Mouse (Mus musculus): ENCODE measurements around the gene Fscn1. TPM values are rescaled to one million over a fixed set of nuclear protein-coding genes. Genes with fewer than 3 reads are reported as not detected.
A peak's percentile ranks its signal among the peaks of the same experiment; 100 is the strongest.

Fscn1 gene
- polyA plus RNA-seq, 1 experiment, result 28.5 TPM

DNA sequence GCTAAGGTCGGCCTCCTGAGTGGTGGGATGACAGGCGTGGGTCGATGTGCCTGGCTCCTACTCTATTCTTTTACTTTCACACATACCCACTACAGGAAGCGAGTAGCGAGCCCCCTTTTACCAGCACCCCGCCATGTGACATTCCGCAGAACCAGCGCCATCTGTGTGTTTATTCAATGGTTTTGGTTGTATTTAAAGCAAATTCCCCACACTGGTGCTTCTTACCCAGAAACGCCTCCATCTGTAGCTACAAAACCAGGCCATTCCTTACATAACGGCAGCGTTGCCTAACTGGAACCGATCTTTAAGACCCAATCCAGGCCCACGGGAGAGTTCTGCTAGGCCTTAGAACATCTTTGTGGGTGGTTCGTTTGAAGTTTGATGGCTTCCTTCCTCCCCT, 8.3 kb downstream of the Fscn1 start:
- WGBS, result 84% methylated on average over 14 of the region's 14 CpGs
- no peaks in the 10 kb centered on the region for H3K36me3 ChIP-seq (ENCODE audit: control insufficient read depth, insufficient read depth, low read length)
- no peak overlapping the region for H3K27ac ChIP-seq (ENCODE audit: insufficient read depth, low read depth, low read length)
- no peaks in the 10 kb centered on the region for H3K4me1 ChIP-seq (ENCODE audit: control insufficient read depth, insufficient read depth, low read length)
- H3K4me3 ChIP-seq (ENCODE audit: insufficient read depth, low read depth, low read length), result no peak overlapping the region
- H3K27me3 ChIP-seq (replicated peaks; ENCODE audit: control insufficient read depth, insufficient read depth, low read length), result no peaks in the 10 kb centered on the region
- no peak for DNase-seq
- TF ChIP-seq CTCF (conservative IDR thresholded peaks at IDR 0.05; ENCODE audit: insufficient read depth, insufficient read length, low read depth, low read length), result no peak
- no peak for TF ChIP-seq POLR2A (IDR thresholded peaks at IDR 0.05; ENCODE audit: low read depth, low read length)

DNA sequence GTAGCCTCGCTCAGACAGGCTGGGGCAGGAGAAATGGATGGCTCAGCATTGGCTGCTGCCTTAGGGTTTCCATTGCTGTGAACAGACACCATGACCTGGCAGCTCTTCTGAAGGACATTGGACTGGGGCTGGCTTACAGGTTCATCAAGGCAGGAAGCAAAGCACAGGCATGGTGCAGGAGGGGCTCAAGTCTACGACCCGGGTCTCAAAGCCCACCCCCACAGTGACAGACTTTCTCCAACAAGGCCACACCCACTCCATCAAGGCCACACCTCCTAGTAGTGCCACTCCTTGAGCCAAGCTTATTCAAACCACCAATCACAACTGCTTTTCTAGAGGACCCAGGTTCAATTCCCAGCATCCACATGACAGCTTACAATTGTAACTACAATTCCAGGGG, 13.8 kb downstream of the Fscn1 start:
- TF ChIP-seq POLR2A (IDR thresholded peaks at IDR 0.05; ENCODE audit: low read depth, low read length) (no peak), CTCF (conservative IDR thresholded peaks at IDR 0.05; ENCODE audit: insufficient read depth, insufficient read length, low read depth, low read length) (no peak)
- no peak overlapping the region for H3K4me3 ChIP-seq (ENCODE audit: insufficient read depth, low read depth, low read length)
- 52% methylated on average over 3 of the region's 3 CpGs for WGBS

DNA sequence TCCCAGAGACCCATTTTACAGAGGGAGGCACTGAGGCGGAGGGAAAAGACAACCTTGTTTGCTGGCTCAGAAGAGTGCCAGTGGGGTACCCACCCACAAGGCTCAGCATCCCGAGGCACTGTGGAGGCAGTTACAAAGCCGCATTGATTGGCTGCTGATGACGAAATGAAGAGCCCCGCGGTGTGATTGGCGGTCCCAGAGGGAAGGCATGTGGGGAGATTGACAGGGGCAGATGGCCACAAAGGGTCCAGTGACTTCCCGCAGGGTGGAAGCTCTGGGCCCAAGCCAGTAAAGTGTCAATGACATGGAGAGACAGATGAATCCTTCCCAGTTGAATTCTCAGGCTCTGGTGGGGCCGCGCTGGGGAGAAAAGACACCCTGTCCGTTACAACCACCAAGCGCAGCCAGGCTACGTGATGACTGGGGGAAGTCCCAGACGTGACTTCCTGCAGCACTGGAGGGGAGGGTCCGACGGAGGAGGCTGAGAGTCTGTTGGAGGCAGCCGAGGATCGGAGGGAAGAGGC, 14.5 kb downstream of the Fscn1 start:
- H3K4me3 ChIP-seq (ENCODE audit: insufficient read depth, low read depth, low read length), result no peak overlapping the region
- TF ChIP-seq CTCF (conservative IDR thresholded peaks at IDR 0.05; ENCODE audit: insufficient read depth, insufficient read length, low read depth, low read length) (no peak), POLR2A (IDR thresholded peaks at IDR 0.05; ENCODE audit: low read depth, low read length) (no peak)
- no peaks in the 10 kb centered on the region for H3K4me1 ChIP-seq (ENCODE audit: control insufficient read depth, insufficient read depth, low read length)
- WGBS, result 18% methylated on average over 18 of the region's 18 CpGs
- H3K27me3 ChIP-seq (replicated peaks; ENCODE audit: control insufficient read depth, insufficient read depth, low read length), result no peaks in the 10 kb centered on the region
- DNase-seq, result no peak
- no peak overlapping the region for H3K27ac ChIP-seq (ENCODE audit: insufficient read depth, low read depth, low read length)
- no peaks in the 10 kb centered on the region for H3K36me3 ChIP-seq (ENCODE audit: control insufficient read depth, insufficient read depth, low read length)

More for the DNA sequence above, 13.8 kb downstream of the Fscn1 start:
- Histone ChIP-seq H3K36me3 (ENCODE audit: control insufficient read depth, insufficient read depth, low read length) (no peaks in the 10 kb centered on the region), H3K27ac (ENCODE audit: insufficient read depth, low read depth, low read length) (no peak overlapping the region), H3K27me3 (replicated peaks; ENCODE audit: control insufficient read depth, insufficient read depth, low read length) (no peaks in the 10 kb centered on the region), H3K4me1 (ENCODE audit: control insufficient read depth, insufficient read depth, low read length) (no peaks in the 10 kb centered on the region)
- no peak for DNase-seq

DNA sequence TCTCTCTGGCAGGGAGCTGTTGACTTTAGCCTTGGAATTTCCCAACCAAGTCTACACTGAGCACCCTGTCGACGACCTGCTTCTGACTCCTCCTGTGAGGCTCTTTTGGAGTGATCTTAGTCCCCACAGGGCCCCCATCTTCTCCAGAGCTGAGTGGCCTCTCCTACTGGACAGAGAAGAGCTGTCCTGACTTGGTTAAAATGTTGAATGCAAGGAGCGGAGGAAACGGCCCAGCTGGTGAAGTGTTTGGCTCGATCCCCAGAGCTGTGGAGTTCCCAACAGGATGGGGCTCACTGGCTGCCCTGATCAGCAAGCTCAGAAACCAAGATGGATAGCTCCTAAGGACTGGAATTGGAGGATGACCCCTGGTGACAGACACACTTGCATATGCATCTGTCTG, 16.4 kb downstream of the Fscn1 start:
- H3K27ac ChIP-seq (ENCODE audit: insufficient read depth, low read depth, low read length), result no peak overlapping the region
- H3K27me3 ChIP-seq (replicated peaks; ENCODE audit: control insufficient read depth, insufficient read depth, low read length), result no peaks in the 10 kb centered on the region
- TF ChIP-seq CTCF (conservative IDR thresholded peaks at IDR 0.05; ENCODE audit: insufficient read depth, insufficient read length, low read depth, low read length) (no peak), POLR2A (IDR thresholded peaks at IDR 0.05; ENCODE audit: low read depth, low read length) (no peak)
- H3K36me3 ChIP-seq (ENCODE audit: control insufficient read depth, insufficient read depth, low read length), result no peaks in the 10 kb centered on the region
- H3K4me1 ChIP-seq (ENCODE audit: control insufficient read depth, insufficient read depth, low read length), result no peaks in the 10 kb centered on the region
- peak; percentile 25 for DNase-seq
- WGBS, result 34% methylated on average over 5 of the region's 5 CpGs
- no peak overlapping the region for H3K4me3 ChIP-seq (ENCODE audit: insufficient read depth, low read depth, low read length)

DNA sequence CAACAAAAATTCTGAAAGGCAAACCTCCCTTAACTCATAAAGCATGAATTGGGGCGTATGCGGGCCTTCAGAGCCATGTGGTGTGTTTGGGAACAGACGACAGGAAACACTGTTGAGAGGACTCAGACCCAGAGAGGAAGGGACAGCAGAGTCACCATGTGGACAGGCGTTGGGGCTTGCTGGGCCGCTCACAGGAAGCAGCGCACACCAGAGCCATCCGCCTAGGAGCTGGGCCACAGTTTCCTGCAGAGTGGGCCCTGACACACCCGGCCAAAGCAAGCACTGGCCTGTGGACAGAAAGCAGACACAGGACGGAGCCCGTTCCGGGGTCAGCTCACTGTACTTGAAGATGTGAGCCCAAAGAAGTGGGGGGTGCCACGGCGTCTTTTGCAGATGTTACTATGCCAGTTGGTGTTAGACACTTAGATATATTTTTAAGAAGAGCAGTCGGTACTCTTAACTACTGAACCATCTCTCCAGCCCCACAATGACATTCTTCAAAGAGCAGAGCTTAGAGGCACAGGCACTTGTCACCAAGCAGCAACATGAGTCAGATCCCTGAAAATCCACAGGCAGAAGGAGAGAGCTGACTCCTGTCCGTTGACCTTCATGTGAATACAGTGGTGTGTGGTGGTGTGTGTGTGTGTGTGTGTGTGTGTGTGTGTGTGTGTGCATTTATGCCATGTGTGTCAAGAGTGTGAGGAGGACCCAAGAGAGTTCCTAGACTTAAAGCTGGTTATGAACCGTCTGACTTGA, 22.1 kb downstream of the Fscn1 start:
- peak overlapping the region; percentile 24; the same call in 1 of the 2 replicates for H3K27ac ChIP-seq (ENCODE audit: insufficient read depth, low read depth, low read length)
- no peaks in the 10 kb centered on the region for H3K36me3 ChIP-seq (ENCODE audit: control insufficient read depth, insufficient read depth, low read length)
- H3K4me3 ChIP-seq (ENCODE audit: insufficient read depth, low read depth, low read length), result no peak overlapping the region
- TF ChIP-seq POLR2A (IDR thresholded peaks at IDR 0.05; ENCODE audit: low read depth, low read length), result no peak
- no peak for TF ChIP-seq CTCF (conservative IDR thresholded peaks at IDR 0.05; ENCODE audit: insufficient read depth, insufficient read length, low read depth, low read length)
- no peaks in the 10 kb centered on the region for H3K4me1 ChIP-seq (ENCODE audit: control insufficient read depth, insufficient read depth, low read length)
- H3K27me3 ChIP-seq (replicated peaks; ENCODE audit: control insufficient read depth, insufficient read depth, low read length), result no peaks in the 10 kb centered on the region
- 66% methylated on average over 16 of the region's 16 CpGs for WGBS
- peak; percentile 67 for DNase-seq

DNA sequence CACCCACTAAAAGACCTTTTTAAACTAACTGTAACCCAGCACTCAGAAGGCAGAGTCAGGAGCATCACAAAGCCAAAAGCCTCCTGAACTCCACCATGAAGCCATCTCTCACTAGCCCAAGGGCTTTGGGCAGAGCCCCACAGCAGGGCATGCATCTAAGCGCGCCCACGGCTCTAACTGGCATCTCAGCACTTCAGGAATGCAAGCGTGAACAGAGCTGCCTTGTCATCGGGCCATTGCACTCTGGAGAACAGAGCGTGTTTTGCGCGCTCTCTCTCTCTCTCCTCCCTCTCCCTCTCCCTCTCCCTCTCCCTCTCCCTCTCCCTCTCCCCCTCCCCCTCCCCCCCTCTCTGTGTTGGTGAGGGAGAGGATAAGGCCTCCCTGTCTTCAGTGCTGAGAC, 23.0 kb downstream of the Fscn1 start:
- H3K27ac ChIP-seq (ENCODE audit: insufficient read depth, low read depth, low read length), result no peak overlapping the region
- 62% methylated on average over 8 of the region's 8 CpGs for WGBS
- H3K4me1 ChIP-seq (ENCODE audit: control insufficient read depth, insufficient read depth, low read length), result no peaks in the 10 kb centered on the region
- TF ChIP-seq POLR2A (IDR thresholded peaks at IDR 0.05; ENCODE audit: low read depth, low read length), result no peak
- TF ChIP-seq CTCF (conservative IDR thresholded peaks at IDR 0.05; ENCODE audit: insufficient read depth, insufficient read length, low read depth, low read length), result no peak
- H3K27me3 ChIP-seq (replicated peaks; ENCODE audit: control insufficient read depth, insufficient read depth, low read length), result no peaks in the 10 kb centered on the region
- H3K4me3 ChIP-seq (ENCODE audit: insufficient read depth, low read depth, low read length), result no peak overlapping the region
- no peaks in the 10 kb centered on the region for H3K36me3 ChIP-seq (ENCODE audit: control insufficient read depth, insufficient read depth, low read length)
- no peak for DNase-seq

DNA sequence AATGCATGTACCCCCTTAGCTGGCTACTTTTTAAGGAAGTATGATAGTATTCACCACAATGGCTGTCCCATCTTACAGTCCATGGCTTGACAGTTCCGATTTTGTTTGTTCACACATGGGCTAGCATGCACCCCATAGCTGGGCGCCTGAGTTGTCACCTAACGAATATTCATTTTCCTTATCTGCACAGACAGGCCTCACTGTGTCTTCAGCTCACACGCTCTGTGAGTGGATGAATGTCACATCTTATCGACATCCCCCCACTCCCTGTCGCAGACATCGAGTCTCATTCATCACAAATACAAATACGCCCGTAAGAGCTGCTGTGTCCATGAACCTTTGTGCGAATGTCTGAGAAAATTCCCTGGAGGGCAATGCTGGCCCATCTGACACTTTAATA, 24.1 kb downstream of the Fscn1 start:
- WGBS, result 88% methylated on average over 10 of the region's 10 CpGs
- Histone ChIP-seq H3K27ac (ENCODE audit: insufficient read depth, low read depth, low read length) (no peak overlapping the region), H3K36me3 (ENCODE audit: control insufficient read depth, insufficient read depth, low read length) (no peaks in the 10 kb centered on the region), H3K4me1 (ENCODE audit: control insufficient read depth, insufficient read depth, low read length) (no peaks in the 10 kb centered on the region), H3K27me3 (replicated peaks; ENCODE audit: control insufficient read depth, insufficient read depth, low read length) (no peaks in the 10 kb centered on the region), H3K4me3 (ENCODE audit: insufficient read depth, low read depth, low read length) (no peak overlapping the region)
- DNase-seq, result no peak
- no peak for TF ChIP-seq CTCF (conservative IDR thresholded peaks at IDR 0.05; ENCODE audit: insufficient read depth, insufficient read length, low read depth, low read length)
- no peak for TF ChIP-seq POLR2A (IDR thresholded peaks at IDR 0.05; ENCODE audit: low read depth, low read length)
